Mouse (Mus musculus) heart, postnatal 0 days (tissue): ENCODE measurements around the gene Usp21. TPM values are rescaled to one million over a fixed set of nuclear protein-coding genes. Genes with fewer than 3 reads are reported as not detected.

Source experiments
- ATAC-seq: fragments of 200-750 bp; cut with Nextera tagmentation; 2 replicates; pipeline ENCODE4 v1.8.0; 2017; ENCODE audit warnings: low read depth, moderate number of reproducible peaks, moderate library complexity; ENCODE audit not compliant: insufficient read depth
- DNase-seq: peaks from one replicate; pipeline ENCODE4 v3.0.0-alpha.2; 2016; ENCODE audit warnings: low spot score
- H3K27ac ChIP-seq: fragments of 300-500 bp; sonication (generic); 2 replicates; pipeline ENCODE4 v1.5.1; 2014; ENCODE audit warnings: low read depth, mild to moderate bottlenecking
- H3K27me3 ChIP-seq: fragments of 300-500 bp; sonication (generic); 2 replicates; pipeline ENCODE4 v1.6.1; 2014; ENCODE audit warnings: low read length, mixed read lengths; ENCODE audit not compliant: control insufficient read depth, insufficient read depth
- H3K36me3 ChIP-seq: fragments of 300-500 bp; sonication (generic); replicated peaks from 2 replicates; pipeline ENCODE4 v1.6.1; 2014; ENCODE audit warnings: low read length, mixed read lengths; ENCODE audit not compliant: control insufficient read depth, insufficient read depth
- H3K4me1 ChIP-seq: fragments of 300-500 bp; sonication (generic); 2 replicates; pipeline ENCODE4 v1.6.1; 2014; ENCODE audit warnings: antibody characterized with exemption; ENCODE audit not compliant: control insufficient read depth, insufficient read depth
- H3K4me2 ChIP-seq: fragments of 300-500 bp; sonication (generic); 2 replicates; pipeline ENCODE4 v1.6.1; 2014; ENCODE audit warnings: low read depth, mild to moderate bottlenecking, low read length, moderate library complexity
- H3K4me3 ChIP-seq: fragments of 300-500 bp; sonication (generic); 2 replicates; pipeline ENCODE4 v1.5.1; 2014; ENCODE audit warnings: low read depth, low read length
- H3K9ac ChIP-seq: fragments of 300-500 bp; sonication (generic); replicated peaks from 2 replicates; pipeline ENCODE4 v1.6.1; 2014; ENCODE audit warnings: low read depth, low read length, mixed read lengths
- H3K9me3 ChIP-seq: fragments of 300-500 bp; sonication (generic); replicated peaks from 2 replicates; pipeline ENCODE4 v1.6.1; 2016; ENCODE audit warnings: low read length; ENCODE audit not compliant: control insufficient read depth
- CTCF ChIP-seq: IDR thresholded peaks from 2 replicates; pipeline ENCODE4 v1.5.1; 2016; ENCODE audit warnings: antibody characterized with exemption, control low read depth, low read depth
- EP300 ChIP-seq: IDR thresholded peaks from 2 replicates; pipeline ENCODE4 v1.6.1; 2016; ENCODE audit warnings: antibody characterized with exemption, low read depth
- WGBS: fragments of 180-500 bp; shearing (Covaris S2); extraction: QIAGEN DNeasy Blood & Tissue Kit; methylation state at CpG from one replicate; pipeline ENCODE4 v1.1.7; 2014; 5-methylcytosine and 5-hydroxymethylcytosine counted together
- polyA plus RNA-seq: library from polyadenylated mRNA; unstranded; fragments of >200 nt; fragmentation: Nextera tagmentation; extraction: Ambion mirVana; gene quantifications from 2 replicates; pipeline ENCODE4 v1.2.1, GENCODE M21; 2015
- total RNA-seq: library from RNA; depleted of rRNA; stranded (reverse); fragments of >200 nt; gene quantifications from 2 replicates; pipeline ENCODE4 v1.2.3, GENCODE M21; 2014; ENCODE audit warnings: low replicate concordance

Usp21 gene
- total and polyA plus RNA-seq, 2 experiments from 2014 or later, result 27.3 to 30.6 TPM

- DNase-seq (no peak), ATAC-seq (no peak)
- H3K36me3 ChIP-seq, result peaks cover 10% of the 10 kb centered on the region
- H3K4me1 ChIP-seq, result peaks cover 12% of the 10 kb centered on the region; the same call in 1 of the 2 replicates
- 58% methylated on average over 1 of the region's 1 CpGs for WGBS
- no peaks in the 10 kb centered on the region for H3K9me3 ChIP-seq
- H3K9ac ChIP-seq, result no peak overlapping the region
- no peak for TF ChIP-seq CTCF
- no peak for TF ChIP-seq EP300
- H3K27me3 ChIP-seq, result no peaks in the 10 kb centered on the region
- 0 out of 2 replicates have a peak overlapping the region, but pooled peaks have one; percentile 20 for H3K27ac ChIP-seq
- H3K4me3 ChIP-seq, result no peak overlapping the region
- no peak overlapping the region for H3K4me2 ChIP-seq
These were observed 19.4 kb downstream of the Usp21 start for GRCm38 (mm10) chr1:171268341-171268740.

GRCm38 (mm10) chr1:171265971-171266744 lies 21.6 kb downstream of the Usp21 start:
- no peak overlapping the region for H3K4me3 ChIP-seq
- no peak overlapping the region for H3K9ac ChIP-seq
- ATAC-seq, result no peak
- H3K27me3 ChIP-seq, result no peaks in the 10 kb centered on the region
- 44% methylated on average over 4 of the region's 4 CpGs for WGBS
- no peak for TF ChIP-seq EP300
- TF ChIP-seq CTCF, result no peak
- H3K27ac ChIP-seq, result peak overlapping the region; percentile 20; the same call in 1 of the 2 replicates
- no peaks in the 10 kb centered on the region for H3K9me3 ChIP-seq
- no peak for DNase-seq
- peak overlapping the region; percentile 15; the same call in 1 of the 2 replicates for H3K4me2 ChIP-seq
- peaks cover 19% of the 10 kb centered on the region for H3K4me1 ChIP-seq
- H3K36me3 ChIP-seq, result no peaks in the 10 kb centered on the region

- no peak for DNase-seq
- Histone ChIP-seq H3K27me3 (no peaks in the 10 kb centered on the region), H3K4me2 (peak overlapping the region; percentile 64), H3K4me1 (peaks cover 9% of the 10 kb centered on the region), H3K9ac (no peak overlapping the region), H3K27ac (peak overlapping the region; percentile 97), H3K4me3 (no peak overlapping the region), H3K9me3 (no peaks in the 10 kb centered on the region), H3K36me3 (no peaks in the 10 kb centered on the region)
- TF ChIP-seq CTCF (peak; percentile 30; the same call in 1 of the 2 replicates), EP300 (no peak)
- WGBS, result 65% methylated on average over 3 of the region's 3 CpGs
- ATAC-seq, result no peak
These were observed 23.9 kb downstream of the Usp21 start for GRCm38 (mm10) chr1:171263666-171264461.

GRCm38 (mm10) chr1:171263185-171263611 lies 24.6 kb downstream of the Usp21 start:
- 0% methylated on average over 2 of the region's 2 CpGs for WGBS
- peak overlapping the region; percentile 36 for H3K4me3 ChIP-seq
- peak overlapping the region; percentile 97 for H3K27ac ChIP-seq
- H3K9me3 ChIP-seq, result no peaks in the 10 kb centered on the region
- H3K27me3 ChIP-seq, result no peaks in the 10 kb centered on the region
- peaks cover 9% of the 10 kb centered on the region for H3K4me1 ChIP-seq
- TF ChIP-seq EP300 (0 out of 2 replicates have a peak, but pooled peaks have one; percentile 25), CTCF (no peak)
- peak; percentile 90 for ATAC-seq
- H3K9ac ChIP-seq, result no peak overlapping the region
- H3K36me3 ChIP-seq, result no peaks in the 10 kb centered on the region
- DNase-seq, result peak; percentile 93
- peak overlapping the region; percentile 64 for H3K4me2 ChIP-seq

- H3K36me3 ChIP-seq, result no peaks in the 10 kb centered on the region; the same call in 1 of the 2 replicates
- ATAC-seq (peak; percentile 74), DNase-seq (peak; percentile 93)
- H3K4me1 ChIP-seq, result peaks cover 9% of the 10 kb centered on the region
- peak overlapping the region; percentile 97 for H3K27ac ChIP-seq
- H3K9me3 ChIP-seq, result no peaks in the 10 kb centered on the region
- TF ChIP-seq CTCF (no peak), EP300 (0 out of 2 replicates have a peak, but pooled peaks have one; percentile 20)
- H3K4me3 ChIP-seq, result peak overlapping the region; percentile 36
- H3K9ac ChIP-seq, result peak overlapping the region; percentile 45
- no peaks in the 10 kb centered on the region for H3K27me3 ChIP-seq
- peak overlapping the region; percentile 64 for H3K4me2 ChIP-seq
- 0% methylated on average over 8 of the region's 8 CpGs for WGBS
These were observed 25.1 kb downstream of the Usp21 start for GRCm38 (mm10) chr1:171262594-171263130.
